Mouse (Mus musculus) heart, embryonic 12.5 days (tissue): Measurements from ENCODE around the gene 1700025G04Rik. TPM values are rescaled to one million over a fixed set of nuclear protein-coding genes. Genes with fewer than 3 reads are reported as not detected.
A peak's percentile ranks its signal among the peaks of the same experiment; 100 is the strongest.

Experiments used
- ATAC-seq: fragments of 200-750 bp; cut with Nextera tagmentation; 2 replicates; pipeline ENCODE4 v1.8.0; 2017; ENCODE audit warnings: moderate TSS enrichment, moderate library complexity; ENCODE audit not compliant: insufficient number of reproducible peaks, low FRiP score
- H3K27ac ChIP-seq: fragments of 300-500 bp; sonication (generic); 2 replicates; pipeline ENCODE4 v1.5.1; 2016; ENCODE audit warnings: mild to moderate bottlenecking, moderate library complexity; ENCODE audit not compliant: poor library complexity, severe bottlenecking
- H3K27me3 ChIP-seq: fragments of 300-500 bp; sonication (generic); replicated peaks from 2 replicates; pipeline ENCODE4 v1.6.1; 2016; ENCODE audit warnings: mild to moderate bottlenecking, moderate library complexity
- H3K36me3 ChIP-seq: fragments of 300-500 bp; sonication (generic); 2 replicates; pipeline ENCODE4 v1.6.1; 2016; ENCODE audit warnings: mild to moderate bottlenecking, moderate library complexity
- H3K4me1 ChIP-seq: fragments of 300-500 bp; sonication (generic); replicated peaks from 2 replicates; pipeline ENCODE4 v1.6.1; 2016; ENCODE audit warnings: mild to moderate bottlenecking
- H3K4me2 ChIP-seq: fragments of 300-500 bp; sonication (generic); 2 replicates; pipeline ENCODE4 v1.6.1; 2016; ENCODE audit warnings: mild to moderate bottlenecking, moderate library complexity
- H3K4me3 ChIP-seq: fragments of 300-500 bp; sonication (generic); 2 replicates; pipeline ENCODE4 v1.5.1; 2016; ENCODE audit warnings: mild to moderate bottlenecking
- H3K9ac ChIP-seq: fragments of 300-500 bp; sonication (generic); 2 replicates; pipeline ENCODE4 v1.6.1; 2016; ENCODE audit warnings: mild to moderate bottlenecking, moderate library complexity
- H3K9me3 ChIP-seq: fragments of 300-500 bp; sonication (generic); replicated peaks from 2 replicates; pipeline ENCODE4 v1.6.1; 2016; ENCODE audit warnings: mild to moderate bottlenecking, moderate library complexity
- WGBS: fragments of 180-500 bp; shearing (Covaris S2); methylation state at CpG from one replicate; pipeline ENCODE4 v1.1.7; 2016; 5-methylcytosine and 5-hydroxymethylcytosine counted together
- polyA plus RNA-seq: library from polyadenylated mRNA; unstranded; fragments of >200 nt; fragmentation: Nextera tagmentation; extraction: Ambion mirVana; gene quantifications from 2 replicates; pipeline ENCODE4 v1.2.1, GENCODE M21; 2016

The 1700025G04Rik gene
- polyA plus RNA-seq, 1 experiment from 2014 or later = 28.4 TPM

GRCm38 (mm10) chr1:152088791-152089401, 1.0 kb downstream of the 1700025G04Rik start:
- peak; percentile 31; the same call in 1 of the 2 replicates for ATAC-seq
- Histone ChIP-seq H3K4me1 (peaks cover 45% of the 10 kb centered on the region), H3K36me3 (no peaks in the 10 kb centered on the region), H3K9ac (peak overlapping the region; percentile 97), H3K4me3 (peak overlapping the region; percentile 93), H3K9me3 (no peaks in the 10 kb centered on the region), H3K27ac (peak overlapping the region; percentile 86), H3K4me2 (peak overlapping the region; percentile 87), H3K27me3 (no peaks in the 10 kb centered on the region)
- WGBS = under 1% methylated on average over 16 of the region's 16 CpGs

DNA sequence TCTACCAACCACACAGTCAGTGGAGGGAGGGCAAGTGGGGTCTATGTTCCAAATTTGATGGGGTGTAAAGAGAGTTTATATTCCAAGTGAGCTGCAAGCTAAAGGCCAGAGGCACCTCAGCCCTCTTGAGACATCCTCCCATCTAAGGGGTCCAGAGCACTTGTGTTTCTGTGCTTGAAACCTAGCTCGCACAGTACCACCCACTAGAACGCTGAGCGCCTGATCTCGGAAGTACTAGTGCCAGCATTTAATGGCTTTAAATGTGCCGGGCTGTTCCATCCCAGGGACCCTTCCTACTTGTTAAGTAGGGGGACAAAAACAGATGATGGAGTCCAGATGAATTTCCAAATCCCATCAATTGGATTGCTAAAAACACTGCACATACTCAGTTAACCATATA, 1.9 kb downstream of the 1700025G04Rik start:
- Histone ChIP-seq H3K27ac (peak overlapping the region; percentile 86; the same call in 1 of the 2 replicates), H3K36me3 (no peaks in the 10 kb centered on the region), H3K4me2 (peak overlapping the region; percentile 87), H3K27me3 (no peaks in the 10 kb centered on the region), H3K4me1 (peaks cover 51% of the 10 kb centered on the region), H3K4me3 (peak overlapping the region; percentile 93), H3K9me3 (no peaks in the 10 kb centered on the region), H3K9ac (no peak overlapping the region; the same call in 1 of the 2 replicates)
- 71% methylated on average over 5 of the region's 5 CpGs for WGBS
- no peak for ATAC-seq

GRCm38 (mm10) chr1:152086951-152087350, 3.0 kb downstream of the 1700025G04Rik start:
- Histone ChIP-seq H3K4me2 (0 out of 2 replicates have a peak overlapping the region, but pooled peaks have one; percentile 2), H3K27ac (no peak overlapping the region), H3K36me3 (no peaks in the 10 kb centered on the region), H3K9me3 (no peaks in the 10 kb centered on the region), H3K4me3 (no peak overlapping the region), H3K27me3 (no peaks in the 10 kb centered on the region), H3K4me1 (peaks cover 58% of the 10 kb centered on the region), H3K9ac (no peak overlapping the region)
- ATAC-seq = no peak
- 77% methylated on average over 3 of the region's 3 CpGs for WGBS

GRCm38 (mm10) chr1:152085561-152085960, 4.4 kb downstream of the 1700025G04Rik start:
- Histone ChIP-seq H3K27ac (no peak overlapping the region), H3K9ac (no peak overlapping the region), H3K4me2 (no peak overlapping the region), H3K4me3 (no peak overlapping the region), H3K36me3 (no peaks in the 10 kb centered on the region), H3K27me3 (no peaks in the 10 kb centered on the region), H3K9me3 (no peaks in the 10 kb centered on the region), H3K4me1 (peaks cover 59% of the 10 kb centered on the region)
- 80% methylated on average over 5 of the region's 5 CpGs for WGBS
- ATAC-seq = no peak

DNA sequence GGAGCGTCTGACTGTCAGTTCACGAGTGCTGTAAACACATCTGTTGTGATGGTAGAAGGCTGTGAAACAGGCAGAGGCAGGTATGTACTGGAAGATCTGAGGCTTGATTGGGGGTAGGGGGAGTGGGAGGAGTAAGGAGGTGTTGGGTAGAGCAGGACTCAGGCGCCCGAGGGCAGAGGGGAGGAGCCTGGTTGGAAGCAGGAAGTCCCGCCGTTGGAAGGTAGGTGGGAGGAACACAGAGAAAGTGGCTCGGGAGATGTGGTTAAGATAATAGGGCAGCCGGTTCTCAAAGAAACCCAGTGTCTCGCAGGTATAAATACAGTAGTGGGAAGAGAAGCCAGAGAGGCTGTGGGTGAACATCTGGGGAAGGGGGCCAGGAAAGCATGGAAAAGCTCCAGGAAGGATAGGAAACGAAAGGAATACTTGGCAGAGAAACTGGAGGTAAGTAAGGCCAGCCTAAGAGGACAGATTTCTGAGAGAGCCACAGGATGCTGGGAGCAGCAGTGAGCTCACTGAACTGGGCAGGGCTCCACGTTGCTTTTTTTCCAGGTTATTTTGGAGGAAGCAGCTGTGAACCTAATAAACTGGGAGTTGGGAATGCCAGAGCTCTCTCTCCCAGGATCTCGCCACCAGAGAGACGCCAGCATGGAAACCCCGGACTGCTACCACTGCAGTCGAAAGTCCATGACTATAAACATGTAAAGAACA, 5.1 kb downstream of the 1700025G04Rik start:
- no peak for ATAC-seq
- H3K9me3 ChIP-seq = no peaks in the 10 kb centered on the region
- no peak overlapping the region; the same call in 1 of the 2 replicates for H3K27ac ChIP-seq
- WGBS = 18% methylated on average over 15 of the region's 15 CpGs
- peak overlapping the region; percentile 26 for H3K4me3 ChIP-seq
- H3K4me1 ChIP-seq = peaks cover 59% of the 10 kb centered on the region
- no peaks in the 10 kb centered on the region for H3K27me3 ChIP-seq
- peak overlapping the region; percentile 61 for H3K9ac ChIP-seq
- H3K36me3 ChIP-seq = no peaks in the 10 kb centered on the region
- H3K4me2 ChIP-seq = peak overlapping the region; percentile 56

DNA sequence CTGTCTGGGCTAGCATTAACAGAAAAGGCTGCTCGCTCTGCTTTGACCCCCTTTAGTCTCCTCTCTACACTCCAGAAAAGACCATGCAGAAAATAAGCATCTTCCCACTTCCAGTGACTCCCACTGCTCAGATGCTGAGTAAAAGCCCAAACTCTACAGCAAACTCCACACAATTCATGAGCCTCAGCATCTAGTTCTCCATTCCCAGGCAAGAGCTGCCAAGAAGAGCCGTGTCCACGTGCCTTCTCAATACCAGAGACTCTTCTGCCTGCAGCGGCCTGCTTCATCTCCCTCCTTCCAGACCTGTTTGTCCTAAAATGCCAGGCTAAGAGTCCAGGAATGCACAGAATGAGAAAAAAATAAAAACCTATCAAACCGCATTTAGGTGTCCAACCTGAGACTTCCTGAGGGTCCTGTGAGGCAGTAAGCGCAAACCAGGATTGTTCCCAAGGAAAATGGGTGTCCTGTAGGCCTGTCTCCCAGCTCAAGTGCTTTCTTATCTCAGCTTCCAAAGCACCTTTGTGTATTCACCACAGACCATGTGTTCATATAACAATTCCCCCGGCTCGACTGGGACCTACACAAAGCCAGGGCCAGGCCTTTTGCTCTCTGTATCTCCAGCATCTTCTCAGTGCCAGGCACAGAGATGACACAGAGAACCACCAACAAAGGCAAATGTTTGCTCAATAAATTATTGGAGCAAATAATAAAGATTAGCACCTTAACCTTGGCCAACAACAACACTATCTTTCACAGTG, 7.8 kb downstream of the 1700025G04Rik start:
- 52% methylated on average over 8 of the region's 8 CpGs for WGBS
- Histone ChIP-seq H3K9me3 (no peaks in the 10 kb centered on the region), H3K36me3 (no peaks in the 10 kb centered on the region), H3K9ac (no peak overlapping the region), H3K4me1 (peaks cover 47% of the 10 kb centered on the region), H3K27me3 (no peaks in the 10 kb centered on the region), H3K27ac (no peak overlapping the region), H3K4me2 (no peak overlapping the region), H3K4me3 (no peak overlapping the region)
- ATAC-seq = no peak

DNA sequence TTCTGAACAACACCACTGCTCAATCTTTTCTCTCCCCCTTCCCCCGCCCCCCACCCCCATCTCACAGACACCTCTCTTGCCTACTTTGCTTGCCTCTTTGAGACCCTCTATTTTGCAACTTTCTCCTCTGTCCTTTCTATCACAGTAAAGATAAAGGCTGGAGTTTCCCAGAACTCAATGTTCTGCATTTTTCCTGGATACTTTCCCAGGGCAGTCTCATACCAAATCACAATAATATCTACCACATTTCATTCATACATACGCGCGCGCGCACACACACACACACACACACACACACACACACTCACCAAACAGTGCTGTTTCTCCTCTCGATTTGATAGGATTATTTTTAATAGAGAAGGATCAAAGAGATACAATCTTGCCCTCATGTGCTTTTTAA, 8.8 kb downstream of the 1700025G04Rik start:
- 84% methylated on average over 7 of the region's 7 CpGs for WGBS
- no peak overlapping the region for H3K9ac ChIP-seq
- no peaks in the 10 kb centered on the region for H3K36me3 ChIP-seq
- no peak overlapping the region for H3K4me3 ChIP-seq
- no peak for ATAC-seq
- H3K4me2 ChIP-seq = no peak overlapping the region
- peaks cover 39% of the 10 kb centered on the region for H3K4me1 ChIP-seq
- no peak overlapping the region for H3K27ac ChIP-seq
- no peaks in the 10 kb centered on the region for H3K27me3 ChIP-seq
- H3K9me3 ChIP-seq = no peaks in the 10 kb centered on the region

GRCm38 (mm10) chr1:152080244-152080643, 9.7 kb downstream of the 1700025G04Rik start:
- WGBS = 90% methylated on average over 6 of the region's 6 CpGs
- H3K4me1 ChIP-seq = peaks cover 33% of the 10 kb centered on the region
- no peak overlapping the region for H3K4me3 ChIP-seq
- H3K27me3 ChIP-seq = no peaks in the 10 kb centered on the region
- no peaks in the 10 kb centered on the region for H3K36me3 ChIP-seq
- no peak overlapping the region for H3K9ac ChIP-seq
- H3K4me2 ChIP-seq = no peak overlapping the region
- no peak for ATAC-seq
- H3K9me3 ChIP-seq = no peaks in the 10 kb centered on the region
- no peak overlapping the region for H3K27ac ChIP-seq

DNA sequence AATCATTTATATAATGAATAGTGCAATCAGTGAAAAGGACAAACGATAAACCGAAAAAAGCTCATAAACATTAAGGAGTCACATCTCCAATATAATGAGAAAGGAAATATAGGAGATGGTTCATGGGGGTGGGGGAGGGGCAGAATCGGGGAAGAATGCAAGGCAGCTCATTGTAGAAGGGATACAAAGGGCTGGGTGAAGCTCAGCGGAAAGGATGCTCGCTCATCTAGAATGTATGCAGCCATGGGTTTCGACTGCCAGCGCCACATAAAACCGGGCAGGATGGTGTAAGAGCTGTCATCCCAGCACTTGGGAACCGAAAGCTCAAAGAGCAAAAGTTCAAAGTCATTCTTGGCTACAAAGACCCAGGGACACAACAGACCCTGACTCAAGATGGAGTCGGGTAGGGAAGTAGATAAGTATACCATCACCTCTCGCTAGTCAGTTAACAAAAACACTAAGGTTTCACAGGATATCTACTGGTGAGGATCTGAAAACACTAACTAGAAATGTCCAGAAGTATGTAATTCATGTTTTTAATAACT, 12.7 kb downstream of the 1700025G04Rik start:
- H3K4me2 ChIP-seq = no peak overlapping the region
- H3K4me3 ChIP-seq = no peak overlapping the region
- no peaks in the 10 kb centered on the region for H3K9me3 ChIP-seq
- no peak overlapping the region for H3K27ac ChIP-seq
- no peaks in the 10 kb centered on the region for H3K36me3 ChIP-seq
- 76% methylated on average over 11 of the region's 11 CpGs for WGBS
- ATAC-seq = no peak
- H3K27me3 ChIP-seq = no peaks in the 10 kb centered on the region
- peaks cover 18% of the 10 kb centered on the region for H3K4me1 ChIP-seq
- H3K9ac ChIP-seq = no peak overlapping the region

DNA sequence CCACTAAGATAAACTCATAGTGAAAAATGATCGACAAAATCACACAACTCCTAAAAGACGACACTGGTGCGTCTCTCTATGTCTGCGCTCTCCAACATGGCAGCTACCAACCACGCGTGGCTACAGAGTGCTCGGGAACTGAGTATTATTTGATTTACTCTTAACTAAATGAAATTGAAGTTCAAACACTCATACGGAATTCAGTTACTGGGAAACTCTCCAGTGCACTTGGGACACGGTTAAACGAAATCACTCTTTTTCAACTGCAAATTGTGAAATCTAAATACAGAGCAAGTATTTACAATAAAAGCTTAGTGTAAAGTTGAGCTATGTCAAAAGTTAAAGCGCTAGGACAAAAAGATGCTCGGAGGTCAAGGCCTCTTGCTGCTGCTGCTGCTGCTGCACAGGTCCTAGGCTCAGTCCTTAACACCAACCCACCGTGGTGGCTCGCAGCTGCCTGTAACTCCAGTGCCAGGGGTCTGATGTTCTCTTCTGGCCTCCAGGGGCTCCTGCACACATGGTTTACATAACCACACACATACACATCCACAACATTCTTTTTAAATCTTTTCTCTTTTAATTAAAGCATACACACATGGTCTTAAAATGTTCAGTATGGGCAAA, 13.6 kb downstream of the 1700025G04Rik start:
- Histone ChIP-seq H3K36me3 (no peaks in the 10 kb centered on the region), H3K4me1 (peaks cover 17% of the 10 kb centered on the region), H3K9me3 (no peaks in the 10 kb centered on the region), H3K27ac (no peak overlapping the region), H3K4me3 (no peak overlapping the region), H3K27me3 (no peaks in the 10 kb centered on the region), H3K4me2 (no peak overlapping the region), H3K9ac (no peak overlapping the region)
- no peak for ATAC-seq
- WGBS = 91% methylated on average over 14 of the region's 14 CpGs
